Mouse (Mus musculus) small intestine, adult 2 months (tissue): ENCODE results near the gene Pik3r5. TPM values are rescaled to one million over a fixed set of nuclear protein-coding genes. Genes with fewer than 3 reads are reported as not detected.

Experiments
- H3K27ac ChIP-seq: fragments of 200-500 bp; 2 replicates; pipeline ENCODE4 v1.5.1; 2012; ENCODE audit warnings: low read depth, low read length, control low read depth, inconsistent platforms; ENCODE audit not compliant: insufficient read depth
- H3K27me3 ChIP-seq: fragments of 200-500 bp; 2 replicates; pipeline ENCODE4 v1.6.1; 2012; ENCODE audit warnings: mild to moderate bottlenecking, moderate library complexity, low read length, inconsistent platforms; ENCODE audit not compliant: control insufficient read depth, insufficient read depth
- H3K36me3 ChIP-seq: fragments of 200-500 bp; 2 replicates; pipeline ENCODE4 v1.6.1; 2012; ENCODE audit warnings: mild to moderate bottlenecking, low read length, control low read depth, inconsistent platforms; ENCODE audit not compliant: control insufficient read depth, insufficient read depth
- H3K4me1 ChIP-seq: fragments of 200-500 bp; 2 replicates; pipeline ENCODE4 v1.6.1; 2012; ENCODE audit warnings: low read length, inconsistent platforms, mixed read lengths; ENCODE audit not compliant: control insufficient read depth, insufficient read depth, insufficient read length
- H3K4me3 ChIP-seq: fragments of 200-500 bp; 2 replicates; pipeline ENCODE4 v1.5.1; 2012; ENCODE audit warnings: low read depth, mild to moderate bottlenecking, control low read depth, inconsistent platforms, low read length, moderate library complexity
- CTCF ChIP-seq: fragments of 200-500 bp; IDR thresholded peaks from 2 replicates; pipeline ENCODE4 v1.5.1; 2012; ENCODE audit warnings: low read depth, mild to moderate bottlenecking, control low read depth, inconsistent platforms, low read length, moderate library complexity, mixed read lengths; ENCODE audit not compliant: insufficient replicate concordance, insufficient read length; ENCODE audit errors: extremely low read depth
- POLR2A ChIP-seq: fragments of 200-500 bp; IDR thresholded peaks from 2 replicates; pipeline ENCODE4 v1.6.1; 2012; ENCODE audit warnings: low read depth, mild to moderate bottlenecking, control low read depth, inconsistent platforms, low read length, moderate library complexity
- WGBS: fragments of 180-500 bp; shearing (Covaris S2); methylation state at CpG from one replicate; pipeline ENCODE4 v1.1.7; 2018; 5-methylcytosine and 5-hydroxymethylcytosine counted together
- polyA plus RNA-seq: library from polyadenylated mRNA; depleted of rRNA; stranded (reverse); fragments of >200 nt; gene quantifications from 2 replicates; pipeline ENCODE4 v1.2.3, GENCODE M21; 2012

Pik3r5 gene
- polyA plus RNA-seq, 1 experiment: 8.9 TPM

DNA sequence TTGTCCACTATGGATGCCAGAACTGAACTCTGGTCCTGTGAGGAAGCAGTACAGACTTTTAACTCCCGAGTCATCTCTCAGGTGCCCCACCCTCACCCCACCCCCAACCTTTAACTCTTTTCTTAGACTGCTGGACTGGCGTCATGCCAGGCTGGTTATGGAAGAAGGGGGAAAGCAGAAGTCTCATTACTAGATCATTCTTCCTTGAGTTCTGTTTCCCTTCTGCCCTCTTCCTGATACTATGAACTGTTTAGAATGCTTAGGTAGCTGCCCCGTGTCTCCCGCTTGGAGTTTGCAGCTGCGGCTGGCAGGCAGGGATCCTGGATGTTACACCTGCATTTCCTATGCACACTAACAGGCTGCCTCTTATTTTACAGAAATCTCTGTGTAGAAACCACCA is 87.9 kb downstream of the Pik3r5 start:
- TF ChIP-seq CTCF (no peak), POLR2A (no peak)
- 0 out of 2 replicates have a peak, but pooled peaks cover 2% of the 10 kb centered on the region for H3K4me1 ChIP-seq
- no peak overlapping the region for H3K4me3 ChIP-seq
- WGBS: 37% methylated on average over 5 of the region's 5 CpGs
- no peaks in the 10 kb centered on the region; the same call in 1 of the 2 replicates for H3K27me3 ChIP-seq
- H3K27ac ChIP-seq: no peak overlapping the region
- H3K36me3 ChIP-seq: no peaks in the 10 kb centered on the region

DNA sequence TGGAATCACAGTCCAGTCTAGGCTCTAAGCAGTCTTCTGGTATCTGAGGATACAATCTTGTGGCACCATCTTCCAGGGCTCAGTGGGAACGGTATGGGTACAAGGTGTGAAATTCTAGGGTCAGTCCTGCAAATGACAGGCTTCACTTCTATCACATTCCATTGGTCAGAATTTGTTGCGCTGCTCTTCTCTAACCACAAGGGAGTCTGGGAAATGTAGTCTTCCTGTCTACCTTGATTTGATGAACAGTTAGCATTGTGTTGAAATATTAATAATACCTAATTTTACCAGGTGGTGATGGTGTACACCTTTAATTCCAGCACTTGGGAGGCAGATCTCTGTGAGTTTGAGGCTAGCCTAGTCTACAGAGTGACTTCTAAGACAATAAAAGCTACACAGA is 88.5 kb downstream of the Pik3r5 start:
- Histone ChIP-seq H3K4me1 (0 out of 2 replicates have a peak, but pooled peaks cover 2% of the 10 kb centered on the region), H3K4me3 (no peak overlapping the region), H3K36me3 (no peaks in the 10 kb centered on the region), H3K27me3 (no peaks in the 10 kb centered on the region; the same call in 1 of the 2 replicates), H3K27ac (no peak overlapping the region)
- WGBS: 86% methylated on average over 2 of the region's 2 CpGs
- TF ChIP-seq CTCF: no peak
- TF ChIP-seq POLR2A: no peak

DNA sequence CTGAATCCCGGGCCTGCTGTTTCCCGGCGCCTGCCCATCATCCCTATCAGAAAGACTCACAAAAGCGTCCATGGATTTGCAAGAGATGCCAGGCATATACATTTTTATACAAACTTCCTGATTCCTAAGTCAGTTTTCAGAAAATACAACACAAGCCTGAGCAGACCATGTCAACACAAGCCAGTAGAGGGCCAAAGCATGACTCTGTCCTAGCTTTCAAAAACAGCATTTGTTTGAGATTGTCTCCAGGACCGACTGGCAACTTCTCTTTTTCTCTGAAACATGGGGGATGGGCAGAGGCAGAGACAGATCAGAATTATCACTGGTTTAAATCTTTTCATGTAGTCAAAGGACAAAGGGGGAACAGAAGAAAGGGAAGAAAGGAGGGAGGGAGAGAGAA is 89.4 kb downstream of the Pik3r5 start:
- no peak for TF ChIP-seq POLR2A
- no peak for TF ChIP-seq CTCF
- Histone ChIP-seq H3K4me1 (0 out of 2 replicates have a peak, but pooled peaks cover 2% of the 10 kb centered on the region), H3K36me3 (no peaks in the 10 kb centered on the region), H3K27ac (no peak overlapping the region), H3K4me3 (no peak overlapping the region), H3K27me3 (no peaks in the 10 kb centered on the region; the same call in 1 of the 2 replicates)
- WGBS: 78% methylated on average over 5 of the region's 5 CpGs

DNA sequence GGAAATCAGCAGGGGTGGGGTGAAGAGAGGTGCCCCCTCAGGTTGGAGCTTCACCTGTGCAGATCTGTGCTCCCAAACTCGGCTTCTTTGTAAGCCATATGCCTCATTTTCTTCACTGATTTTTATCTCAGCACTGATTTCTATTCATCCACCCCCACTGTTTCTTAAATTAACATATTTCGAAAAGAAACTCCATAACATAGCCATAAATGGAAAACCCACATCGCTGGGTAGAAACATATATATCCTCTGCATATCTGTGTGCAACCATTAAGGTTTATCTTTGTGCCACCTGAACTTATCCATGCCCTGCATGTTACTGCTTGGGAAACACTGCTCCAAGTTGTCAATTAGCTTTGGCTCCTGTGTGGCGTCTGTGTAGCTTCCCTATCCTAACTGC is 94.5 kb downstream of the Pik3r5 start:
- H3K4me3 ChIP-seq: no peak overlapping the region
- no peak for TF ChIP-seq POLR2A
- no peak for TF ChIP-seq CTCF
- WGBS: 69% methylated on average over 4 of the region's 4 CpGs
- no peaks in the 10 kb centered on the region for H3K36me3 ChIP-seq
- H3K4me1 ChIP-seq: no peaks in the 10 kb centered on the region
- H3K27me3 ChIP-seq: no peaks in the 10 kb centered on the region; the same call in 1 of the 2 replicates
- no peak overlapping the region for H3K27ac ChIP-seq

DNA sequence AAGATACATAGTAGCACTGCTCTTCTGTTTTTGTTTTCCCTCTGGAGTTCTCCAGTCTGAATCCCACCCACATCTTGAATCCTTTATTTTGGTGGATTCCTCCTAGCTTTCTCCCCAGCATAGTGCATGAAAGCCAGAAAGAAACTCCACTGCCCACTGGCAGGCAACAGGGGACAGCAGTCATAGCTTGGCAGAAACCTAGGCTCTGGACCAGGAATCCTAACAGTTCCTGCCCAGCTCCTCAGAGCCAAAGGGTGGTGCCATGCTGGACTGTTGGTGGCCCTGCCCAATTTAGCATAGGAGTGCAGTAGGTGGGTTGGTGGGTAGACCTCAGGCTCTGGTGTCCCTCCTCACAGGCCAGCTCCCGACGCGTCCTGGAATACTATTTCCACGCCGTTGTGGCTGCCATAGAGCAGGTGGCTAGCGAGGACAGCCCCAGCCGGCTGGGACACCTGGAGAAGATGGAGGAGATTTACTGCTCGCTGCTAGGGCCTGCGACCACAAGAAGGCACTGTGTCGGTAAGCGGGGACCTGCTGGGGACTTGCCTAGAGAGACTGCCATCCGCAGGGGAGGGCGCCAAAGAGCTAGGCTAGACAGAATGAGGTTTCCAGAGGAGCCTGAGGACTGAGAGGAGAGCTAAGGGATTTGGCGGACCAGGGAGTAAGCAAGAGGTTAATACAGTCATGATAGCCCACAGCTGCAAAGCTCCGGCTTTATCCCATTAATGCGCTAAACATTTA is 99.3 kb downstream of the Pik3r5 start:
- no peak for TF ChIP-seq POLR2A
- TF ChIP-seq CTCF: 0 out of 2 replicates have a peak, but pooled peaks have one; percentile 27

DNA sequence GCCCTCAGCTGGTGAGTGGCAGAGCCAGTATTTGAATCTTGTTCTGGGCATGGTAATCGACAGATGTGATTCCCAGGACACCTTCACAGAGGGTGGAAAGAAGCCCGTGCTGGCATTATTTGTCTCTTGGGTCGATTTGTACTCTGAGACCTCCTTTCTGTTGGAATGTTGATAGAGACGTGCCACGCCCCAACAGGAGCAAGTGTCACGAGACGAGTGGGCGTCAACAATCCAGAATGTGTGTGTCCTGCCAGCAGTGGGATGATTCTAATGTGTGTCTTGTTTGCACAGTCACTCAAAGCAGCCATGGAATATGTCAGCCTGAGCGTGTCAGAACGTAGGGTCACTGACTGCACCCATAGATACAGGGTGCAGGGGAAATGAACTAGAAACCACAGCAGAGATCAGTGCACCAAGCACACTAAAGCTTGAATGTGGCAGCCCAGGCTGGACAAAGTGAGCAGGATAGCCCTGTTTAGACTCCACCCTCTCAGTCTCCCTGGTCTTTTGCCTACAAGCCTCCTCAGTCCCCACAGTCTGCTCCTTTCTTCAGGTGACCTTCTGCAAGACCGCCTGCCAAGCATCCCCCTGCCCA is 100.1 kb downstream of the Pik3r5 start:
- Histone ChIP-seq H3K4me1 (no peaks in the 10 kb centered on the region), H3K36me3 (no peaks in the 10 kb centered on the region), H3K4me3 (no peak overlapping the region), H3K27me3 (no peaks in the 10 kb centered on the region; the same call in 1 of the 2 replicates), H3K27ac (no peak overlapping the region)
- TF ChIP-seq POLR2A (no peak), CTCF (no peak)
- 30% methylated on average over 11 of the region's 11 CpGs for WGBS

More for the DNA sequence above, 99.3 kb downstream of the Pik3r5 start:
- no peak overlapping the region for H3K27ac ChIP-seq
- H3K4me3 ChIP-seq: no peak overlapping the region
- no peaks in the 10 kb centered on the region; the same call in 1 of the 2 replicates for H3K27me3 ChIP-seq
- H3K4me1 ChIP-seq: no peaks in the 10 kb centered on the region
- H3K36me3 ChIP-seq: no peaks in the 10 kb centered on the region
- 22% methylated on average over 16 of the region's 16 CpGs for WGBS

DNA sequence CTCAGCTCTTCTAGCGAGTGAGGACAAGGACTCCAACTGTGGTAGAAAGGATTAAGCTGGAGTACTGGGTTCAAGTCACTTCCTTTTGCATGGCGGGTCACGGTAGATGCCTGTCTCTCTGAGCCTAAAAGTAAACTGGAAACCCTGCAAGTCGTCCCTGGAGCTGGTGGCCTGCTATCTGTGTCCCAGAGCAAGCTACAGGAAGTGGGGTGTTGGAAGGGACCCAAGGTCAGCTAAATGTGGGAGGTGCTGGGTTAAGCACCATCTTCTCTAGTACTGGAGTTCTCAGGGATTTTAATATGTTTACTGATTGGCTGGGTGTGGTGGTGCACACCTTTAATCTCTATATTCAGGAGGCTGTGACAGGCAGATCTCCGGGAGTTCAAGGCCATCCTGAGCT is 100.9 kb downstream of the Pik3r5 start:
- no peak for TF ChIP-seq CTCF
- TF ChIP-seq POLR2A: no peak
- no peak overlapping the region for H3K4me3 ChIP-seq

More for the DNA sequence above, 100.9 kb downstream of the Pik3r5 start:
- H3K27me3 ChIP-seq: no peaks in the 10 kb centered on the region; the same call in 1 of the 2 replicates
- WGBS: 56% methylated on average over 5 of the region's 5 CpGs
- no peaks in the 10 kb centered on the region for H3K36me3 ChIP-seq
- H3K4me1 ChIP-seq: no peaks in the 10 kb centered on the region
- no peak overlapping the region for H3K27ac ChIP-seq
